Mouse (Mus musculus) adrenal gland, adult (tissue): Measurements from ENCODE around the gene Myo19.

Experiments used
- DNase-seq, 2 experiments: peaks; one replicate each; pipeline ENCODE4 v3.0.0; 2022 to 2023; ENCODE audit warnings: low spot score in 1 of 2; ENCODE audit not compliant: inconsistent age in 2 of 2

Myo19 gene

DNA sequence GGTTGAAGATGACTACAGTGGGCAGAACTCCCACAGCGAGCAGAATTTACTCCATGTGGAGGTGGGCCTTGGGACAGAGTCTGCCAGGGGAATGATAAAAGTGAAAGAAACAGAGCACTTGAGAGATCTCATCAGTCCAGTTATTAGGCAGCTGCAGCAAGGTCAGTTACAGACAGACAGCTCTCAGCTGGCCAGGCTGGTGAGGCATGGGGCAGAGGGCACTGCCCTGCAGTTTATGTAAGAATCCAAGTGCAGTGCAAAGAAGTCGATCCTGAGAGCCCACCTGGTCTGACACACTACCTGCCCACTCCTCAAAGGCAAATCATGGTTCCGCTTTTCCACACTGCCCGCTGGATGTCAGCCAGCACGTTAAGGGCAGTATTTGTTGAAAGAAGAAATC lies 6.3 kb downstream of the Myo19 start:
- no peak for DNase-seq

DNA sequence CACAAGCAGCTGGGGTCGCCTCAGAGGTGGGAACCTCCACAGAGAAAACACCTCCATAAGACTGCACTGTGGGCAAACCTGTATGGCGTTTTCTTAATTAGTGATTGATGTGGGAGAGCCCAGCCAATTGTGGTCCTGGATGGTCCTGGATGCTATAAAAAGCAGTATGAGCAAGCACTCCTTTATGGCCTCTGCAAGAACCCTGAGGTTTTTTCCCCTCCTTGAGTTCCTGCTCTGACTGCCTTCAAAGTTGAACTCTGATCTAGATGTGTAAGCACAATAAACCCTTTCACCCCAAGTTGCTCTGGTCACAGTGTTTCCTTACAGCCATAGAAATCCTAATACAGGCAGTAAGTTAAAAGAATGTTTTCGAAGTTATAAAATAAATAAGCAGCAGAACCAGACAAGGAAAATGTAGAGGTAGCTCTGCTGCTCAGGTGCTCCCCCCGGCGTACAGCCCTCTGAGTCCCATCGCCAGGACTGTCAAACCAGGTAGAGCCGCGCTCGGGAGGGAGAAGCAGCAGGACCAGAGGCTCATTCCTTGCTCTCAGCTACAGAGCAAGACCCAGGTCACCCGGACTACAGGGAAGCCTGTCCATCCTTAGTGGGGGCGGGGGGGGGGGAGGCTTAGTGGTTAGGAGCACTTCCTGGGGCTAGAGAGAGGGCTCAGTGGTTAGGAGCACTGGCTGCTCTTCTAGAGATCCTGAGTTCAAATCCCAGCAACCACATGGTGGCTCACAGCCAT lies 7.0 kb downstream of the Myo19 start:
- DNase-seq: no peak

DNA sequence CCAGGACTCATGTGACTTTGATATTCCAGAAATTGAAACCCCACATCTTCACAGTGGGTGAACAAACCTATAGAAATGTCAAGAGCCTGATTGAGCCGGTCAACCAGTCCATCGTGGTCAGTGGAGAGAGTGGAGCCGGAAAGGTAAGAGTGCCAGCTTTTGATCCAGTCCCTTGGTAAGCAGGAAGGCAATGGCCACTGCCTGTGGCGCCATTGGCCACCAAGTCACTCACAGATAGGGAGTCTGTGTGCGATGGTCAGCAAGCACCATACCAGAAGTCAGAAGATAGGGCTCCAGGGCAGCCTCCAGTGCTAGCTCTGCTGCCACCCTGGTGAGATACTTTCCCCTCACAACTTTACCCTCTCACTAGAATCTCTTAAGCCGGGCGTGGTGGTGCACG lies 8.1 kb downstream of the Myo19 start:
- no peak for DNase-seq

DNA sequence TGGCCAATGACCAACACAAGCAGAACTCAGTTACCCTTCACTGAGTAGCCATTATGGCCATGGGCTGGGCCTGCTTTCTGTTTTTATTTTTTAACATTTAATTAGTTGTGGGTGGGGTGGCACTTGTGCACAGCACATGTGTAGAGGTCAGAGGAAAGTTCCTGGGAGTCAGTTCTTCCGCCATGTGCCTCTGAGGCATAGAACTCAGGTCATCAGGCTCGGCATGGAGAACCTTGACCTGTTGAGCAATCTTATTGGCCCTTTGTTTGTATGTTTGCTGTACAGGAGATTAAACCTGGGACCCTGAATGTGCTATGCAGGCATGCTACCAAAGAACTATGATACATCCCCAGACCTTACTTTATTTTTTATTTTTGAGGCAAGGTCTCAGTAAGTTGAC lies 9.5 kb downstream of the Myo19 start:
- DNase-seq: no peak

DNA sequence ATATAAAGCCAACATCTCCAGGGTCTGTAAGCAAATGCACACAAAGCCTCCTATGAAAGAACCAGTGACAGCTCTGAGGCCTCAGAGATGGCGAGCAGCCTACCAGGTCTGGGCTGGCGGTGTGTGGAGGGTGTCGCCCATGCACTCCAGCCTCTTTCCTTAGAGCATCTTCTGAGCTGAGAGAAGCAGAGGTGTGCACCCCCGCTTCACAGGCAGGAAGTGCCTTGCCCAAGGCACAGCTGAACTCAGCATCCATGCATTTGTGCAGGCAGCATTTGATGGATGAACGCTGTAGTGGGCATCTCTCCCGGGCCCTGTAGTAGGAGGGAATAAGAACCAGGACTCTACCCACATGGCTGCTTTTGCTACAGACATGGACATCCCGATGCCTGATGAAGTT lies 11.8 kb downstream of the Myo19 start:
- DNase-seq: no peak

DNA sequence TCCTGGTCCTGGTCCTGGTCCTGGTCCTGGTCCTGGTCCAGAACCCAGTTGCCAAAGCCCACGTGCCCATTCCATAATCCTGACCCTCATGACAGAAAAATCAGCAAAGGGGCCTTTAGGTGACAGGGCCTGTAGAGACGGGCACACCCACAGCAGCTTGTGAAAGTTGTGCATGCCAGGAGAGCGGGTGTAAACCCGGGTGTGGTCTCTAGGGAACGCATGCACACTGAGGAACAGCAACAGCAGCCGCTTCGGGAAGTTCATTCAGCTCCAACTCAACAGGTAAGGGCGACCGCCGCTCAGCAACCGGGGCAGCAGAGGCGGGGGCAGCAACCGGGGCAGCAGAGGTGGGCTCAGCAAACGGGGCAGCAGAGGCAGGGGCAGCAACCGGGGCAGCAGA lies 13.2 kb downstream of the Myo19 start:
- DNase-seq: no peak

DNA sequence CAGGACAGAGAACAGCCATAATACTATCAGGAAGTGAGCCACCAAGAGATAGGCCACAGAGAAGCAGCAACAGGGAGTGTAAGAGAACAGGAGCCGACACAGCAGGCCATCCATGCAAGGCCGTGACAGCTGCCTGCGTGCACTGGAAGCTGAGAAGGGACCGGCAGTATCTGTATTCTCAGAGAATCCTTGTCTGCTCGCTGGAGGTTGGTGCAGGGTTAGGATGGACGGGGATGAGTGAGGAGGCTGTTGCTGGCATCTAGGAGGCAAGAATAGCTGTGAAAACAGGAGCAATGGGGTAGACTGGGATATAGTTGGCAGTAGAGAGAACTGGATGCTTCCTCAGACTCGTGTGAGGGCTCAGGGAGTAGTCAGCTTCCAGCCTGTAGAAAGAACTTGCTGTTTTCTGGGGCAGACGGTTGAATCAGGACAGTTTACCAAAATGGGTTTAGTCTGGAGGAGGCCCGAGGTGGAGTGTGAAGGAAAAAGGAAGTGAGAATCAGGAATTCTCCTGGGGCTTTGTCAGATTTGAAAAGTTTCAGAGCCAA lies 24.7 kb downstream of the Myo19 start:
- no peak for DNase-seq

DNA sequence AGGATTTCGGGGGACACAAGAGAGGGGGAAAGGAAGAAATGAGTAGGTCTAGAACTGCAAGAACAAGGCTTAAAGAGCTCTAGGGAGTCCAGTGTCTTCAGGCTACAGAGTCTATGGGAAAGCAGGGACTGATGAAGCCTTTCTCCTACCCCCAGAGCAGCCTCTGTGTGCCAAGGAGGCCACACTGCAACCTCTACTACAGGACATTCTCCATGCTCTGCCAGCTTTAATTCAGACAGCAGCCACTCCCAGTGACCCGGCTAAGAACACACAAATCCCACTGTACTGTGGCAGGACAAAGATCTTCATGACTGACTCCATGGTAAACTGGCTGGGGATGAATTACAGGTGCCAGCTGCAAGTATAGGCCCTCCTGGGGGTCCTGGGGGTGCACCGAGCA lies 27.1 kb downstream of the Myo19 start:
- DNase-seq: no peak

DNA sequence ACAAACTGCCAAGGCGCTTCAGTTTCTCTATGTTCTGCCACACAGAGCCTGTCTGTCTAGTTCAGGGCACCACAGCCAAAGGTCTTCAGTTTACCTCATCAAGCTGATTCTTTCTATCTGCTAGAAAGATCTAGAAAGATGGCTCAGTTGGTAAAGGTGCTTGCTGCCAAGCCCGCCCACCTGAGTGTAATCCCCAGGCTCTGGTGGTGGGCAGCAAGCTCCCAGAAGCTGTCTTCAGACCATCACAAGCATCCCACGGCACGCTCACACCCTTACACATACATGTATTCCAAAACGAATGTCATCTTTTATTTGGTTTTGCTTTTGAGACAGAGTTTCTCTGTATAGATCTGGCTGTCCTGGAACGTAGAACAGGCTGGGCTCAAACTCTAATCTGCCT lies 28.5 kb downstream of the Myo19 start:
- no peak for DNase-seq

DNA sequence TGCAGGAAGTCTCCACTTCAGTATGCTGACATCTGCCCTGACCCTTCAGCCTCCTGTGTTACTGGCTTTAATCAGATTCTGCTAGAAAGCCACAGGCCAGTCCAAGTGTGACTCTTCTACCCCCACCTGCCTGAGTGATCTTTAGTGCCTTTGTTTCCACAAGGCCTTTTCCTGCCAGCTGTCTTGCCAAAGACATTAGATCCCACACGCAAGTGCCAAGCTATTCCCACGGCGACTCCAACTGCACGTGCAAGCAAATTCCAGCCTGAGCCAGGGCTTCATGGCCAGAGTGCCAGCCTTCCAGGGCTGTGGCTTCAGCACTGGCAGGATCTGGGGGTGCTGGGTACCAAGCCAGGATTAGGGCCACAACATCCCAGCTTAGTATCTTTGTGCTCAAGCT lies 30.5 kb downstream of the Myo19 start:
- DNase-seq: no peak

DNA sequence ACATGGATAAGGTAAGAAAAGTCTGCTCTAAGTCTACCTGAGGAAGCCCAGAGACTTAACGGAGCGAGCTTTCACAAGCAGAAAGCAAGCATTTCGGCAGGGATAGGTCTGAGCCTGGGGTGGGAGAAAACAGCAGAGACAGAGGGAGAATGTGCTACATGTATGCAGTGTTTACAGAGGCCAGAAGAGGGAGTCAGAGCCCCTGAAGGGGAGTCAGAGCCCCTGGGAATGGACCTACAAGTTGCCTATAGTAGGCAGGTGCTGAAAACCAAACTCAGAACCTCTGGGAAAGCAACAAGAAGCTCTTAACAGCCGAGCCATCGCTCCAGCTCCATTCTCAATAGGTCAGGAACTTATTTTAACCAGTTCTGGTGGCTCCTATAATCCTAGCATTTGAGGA lies 34.7 kb downstream of the Myo19 start:
- DNase-seq: no peak

DNA sequence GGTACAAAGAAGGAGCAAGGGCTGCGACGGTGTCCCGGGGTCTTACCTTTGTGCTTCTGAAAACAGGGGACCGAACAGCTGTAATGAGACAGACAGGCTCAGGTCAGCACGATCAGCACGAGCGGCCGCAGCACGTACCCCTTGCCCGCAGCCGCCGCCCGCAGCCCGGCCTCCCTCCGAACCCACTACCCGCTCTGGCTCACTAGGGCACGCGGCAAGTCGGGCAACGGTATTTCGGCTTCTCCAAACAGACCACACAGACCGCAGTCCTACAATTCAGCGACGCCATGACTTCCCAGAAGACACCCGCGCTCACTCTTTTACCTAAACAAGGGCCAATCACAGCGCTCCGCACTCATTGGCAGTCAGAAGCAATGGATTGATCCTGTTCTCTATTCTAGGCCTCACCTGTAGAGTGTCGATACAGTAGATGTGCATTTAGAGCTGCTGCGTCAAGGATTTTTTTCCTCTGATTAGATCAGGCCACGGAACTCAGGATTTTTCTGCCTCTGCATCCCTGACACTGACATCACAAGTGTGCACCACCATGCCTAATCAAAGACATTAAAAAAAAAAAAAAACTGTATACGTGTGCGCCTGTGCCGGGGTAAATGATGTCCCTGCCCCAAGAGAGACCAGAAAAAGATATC lies 36.2 kb downstream of the Myo19 start, which contains the start of gene Znhit3:
Gene Znhit3, minus strand, starts transcription at position 314 of the 650 bp plus-strand sequence.
- peak; percentile 86 to 96 for DNase-seq

DNA sequence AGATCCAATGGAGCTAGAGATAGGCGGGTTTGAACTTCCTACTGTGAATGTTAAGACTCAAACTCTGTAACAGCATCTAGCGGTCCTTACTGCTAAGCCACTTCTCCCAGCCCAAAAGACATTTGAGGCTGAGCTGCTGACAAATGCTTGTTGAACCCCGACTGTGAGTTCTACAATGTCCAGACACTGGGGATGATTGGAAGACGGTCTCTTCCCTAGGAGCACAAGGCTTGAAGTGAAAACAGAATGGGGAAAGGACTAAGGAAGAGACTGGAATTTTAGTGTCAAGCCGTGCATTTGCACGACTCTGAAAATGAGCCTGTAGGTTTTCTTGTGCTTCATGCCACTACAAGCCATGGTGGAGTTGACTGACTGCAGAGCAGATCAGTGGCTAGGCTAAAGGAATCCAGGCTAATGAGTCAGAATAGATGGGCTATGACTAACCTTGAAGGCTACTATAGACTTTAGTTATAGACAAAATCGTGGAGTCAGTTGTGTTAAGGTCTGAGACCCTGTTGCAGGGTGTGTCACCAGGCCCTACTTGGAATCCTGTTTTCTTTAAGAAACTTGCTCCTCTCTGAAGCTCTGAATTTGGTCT lies 36.9 kb downstream of the Myo19 start:
- no peak for DNase-seq

DNA sequence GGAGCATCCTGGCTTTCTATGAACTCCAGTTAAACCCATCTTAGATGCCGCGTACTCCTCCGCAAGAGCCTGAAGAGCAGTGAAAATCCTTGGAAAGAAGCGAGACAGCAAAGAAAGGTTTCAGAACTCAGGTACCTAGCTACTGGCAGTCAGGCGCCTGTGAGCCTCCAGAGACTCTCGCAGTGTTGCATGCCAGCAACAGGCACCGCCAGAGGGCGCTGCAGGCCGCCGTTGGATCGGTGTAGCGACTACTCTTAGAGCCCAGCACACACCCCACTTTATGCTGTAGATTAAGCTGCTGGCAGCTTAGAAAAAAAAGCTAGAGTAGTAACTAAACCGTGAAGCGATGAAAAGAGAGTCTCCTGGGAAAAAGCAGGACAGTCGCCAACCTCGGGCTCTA lies 38.5 kb downstream of the Myo19 start:
- peak; percentile 71 to 92 for DNase-seq

DNA sequence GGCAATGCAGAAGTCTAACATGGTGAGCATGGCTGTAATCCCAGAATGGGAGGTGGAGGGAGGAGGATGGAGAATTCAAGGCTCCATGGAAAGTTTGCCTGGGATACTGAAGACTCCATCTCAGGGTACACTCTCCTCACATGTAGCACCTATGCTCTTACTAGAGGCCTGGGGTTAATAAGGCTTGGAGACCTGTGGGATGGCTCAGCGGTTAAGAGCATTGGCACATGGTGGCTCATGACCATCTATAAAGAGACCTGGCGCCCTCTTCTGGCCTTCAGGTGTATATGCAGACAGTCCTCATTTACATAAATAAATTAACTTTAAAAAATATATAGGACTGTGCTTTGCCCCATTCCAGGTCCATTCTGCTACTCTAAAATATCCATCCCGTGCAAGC lies 39.3 kb downstream of the Myo19 start:
- peak in 1 of 2 experiments; percentile 65 for DNase-seq

DNA sequence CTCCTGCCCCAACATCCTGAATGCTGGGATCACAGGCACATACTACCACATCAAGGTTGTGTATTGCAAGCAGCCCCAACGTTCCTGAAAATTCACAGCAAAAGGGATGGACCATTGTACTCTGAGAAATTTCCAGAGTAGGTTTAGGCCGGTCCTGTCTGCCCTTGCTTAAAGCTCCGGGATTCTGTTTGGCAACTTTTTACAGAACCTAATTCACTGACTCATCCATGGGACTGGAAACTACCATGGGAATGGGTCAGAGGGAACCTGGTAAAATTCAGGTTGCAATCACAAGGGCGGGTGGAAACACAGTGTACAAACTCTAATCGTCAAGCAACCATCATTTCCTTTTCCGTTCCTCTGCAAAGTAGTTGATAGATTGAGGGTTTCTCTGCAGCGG lies 40.0 kb downstream of the Myo19 start:
- DNase-seq: no peak

DNA sequence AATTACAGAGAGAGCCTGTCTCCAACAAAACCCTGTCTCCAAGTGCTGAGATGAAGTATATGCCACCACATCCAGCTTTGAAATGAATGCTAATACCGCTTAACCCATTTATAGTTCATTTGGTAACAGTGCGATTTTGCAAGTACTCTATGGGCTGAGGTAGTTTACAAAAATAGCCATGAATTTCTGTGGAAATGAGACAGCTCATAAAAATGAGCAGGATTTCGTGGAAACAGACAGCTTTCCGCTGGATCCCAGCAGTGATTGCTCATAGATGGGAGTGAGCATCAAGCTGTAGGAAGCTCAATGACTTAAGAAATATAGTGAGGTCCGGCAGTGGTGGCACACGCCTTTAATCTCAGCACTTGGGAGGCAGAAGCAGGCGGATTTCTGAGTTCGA lies 41.0 kb downstream of the Myo19 start:
- no peak for DNase-seq

DNA sequence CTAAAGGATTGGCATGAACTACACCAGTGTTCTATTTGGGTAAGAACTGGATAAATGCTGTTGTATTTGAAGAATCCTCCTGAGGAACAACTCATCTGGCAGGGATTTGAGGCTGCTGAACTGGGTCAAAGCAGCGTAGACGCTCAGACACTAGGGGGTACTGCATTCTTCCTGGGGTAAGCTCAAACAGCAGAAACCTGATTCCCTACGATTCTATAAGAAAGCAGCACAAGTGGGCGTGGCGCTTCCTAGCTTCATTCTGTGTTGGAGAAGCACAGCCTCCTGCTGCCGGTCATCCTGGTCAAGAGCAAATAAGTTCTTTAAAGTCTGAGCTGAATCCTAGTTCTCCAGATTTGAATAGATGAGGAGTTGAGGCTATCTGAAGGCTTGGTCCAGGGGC lies 52.3 kb downstream of the Myo19 start:
- DNase-seq: no peak

DNA sequence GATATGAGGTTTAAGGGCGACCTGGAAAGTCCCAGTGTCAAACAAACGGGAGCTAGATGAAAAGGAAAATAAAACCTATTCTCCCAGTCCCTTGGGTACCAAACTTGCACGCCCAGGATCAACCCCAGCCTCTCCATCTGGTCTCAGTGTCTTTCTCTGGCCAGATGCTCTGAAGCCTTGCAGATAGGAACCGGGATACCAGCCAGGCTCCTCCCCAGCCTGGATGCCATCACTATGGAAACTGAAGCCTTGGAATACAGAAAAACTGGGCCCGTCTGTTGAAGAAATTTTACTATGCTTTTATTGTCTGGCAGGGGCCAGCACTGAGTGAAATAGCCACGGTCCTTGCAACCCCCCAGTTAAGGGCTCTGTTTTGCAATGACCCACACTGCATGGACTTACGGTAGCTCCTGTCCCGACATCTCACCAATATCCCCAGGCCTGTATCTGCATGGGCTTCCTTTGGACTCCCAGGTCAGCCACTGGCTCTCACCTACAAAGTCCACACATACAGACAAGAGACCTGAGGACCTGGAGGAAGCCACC lies 59.6 kb downstream of the Myo19 start:
- DNase-seq: no peak

DNA sequence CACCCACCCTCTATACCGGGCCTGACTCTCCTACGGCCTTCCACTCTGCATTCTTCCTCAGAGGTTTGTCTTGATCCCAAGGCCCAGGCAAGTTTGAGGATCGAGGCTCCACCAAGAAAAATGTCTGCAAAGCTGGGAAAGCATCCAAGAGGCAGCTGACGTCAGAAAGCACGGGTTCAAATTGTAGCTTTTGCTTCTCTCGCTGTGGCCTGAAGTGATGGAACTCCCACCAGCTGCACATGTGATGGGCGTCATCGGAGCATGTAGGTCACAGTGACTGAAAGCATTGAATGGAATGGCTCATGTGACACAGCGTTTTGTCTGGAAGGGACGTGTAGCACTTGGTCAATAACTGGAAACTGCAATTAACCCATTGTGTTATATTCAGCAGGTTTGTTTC lies 60.2 kb downstream of the Myo19 start:
- no peak for DNase-seq

DNA sequence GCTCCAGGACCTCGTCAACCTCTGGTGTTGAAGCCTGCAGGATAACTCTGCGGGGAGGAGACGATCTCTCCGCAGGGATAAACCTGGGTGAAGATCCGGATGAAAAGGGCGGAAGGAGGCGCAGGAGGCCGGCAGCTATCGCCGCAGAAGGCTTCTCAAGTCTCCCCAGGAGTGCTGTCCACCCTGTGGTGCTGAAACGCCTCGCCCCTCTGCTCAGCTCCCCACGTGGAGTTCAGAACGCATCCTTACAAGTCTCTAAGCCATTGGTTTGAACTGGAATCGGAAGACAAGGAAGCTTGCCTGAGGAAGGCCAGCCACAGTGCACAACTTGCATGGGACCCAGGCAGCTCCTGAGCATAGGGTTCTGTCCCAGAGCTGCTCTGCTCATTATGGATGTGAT lies 64.0 kb downstream of the Myo19 start:
- DNase-seq: peak; percentile 44 to 80
